Mouse (Mus musculus) olfactory bulb, adult 2 months (tissue): ENCODE data around the gene Wdr4. TPM values are rescaled to one million over a fixed set of nuclear protein-coding genes. Genes with fewer than 3 reads are reported as not detected.

Experiments
- H3K27ac ChIP-seq: fragments of 200-500 bp; 2 replicates; pipeline ENCODE4 v1.5.1; 2012; ENCODE audit warnings: low read depth, low read length; ENCODE audit not compliant: insufficient read depth
- H3K4me1 ChIP-seq: fragments of 200-500 bp; 2 replicates; pipeline ENCODE4 v1.6.1; 2012; ENCODE audit warnings: low read length; ENCODE audit not compliant: control insufficient read depth, insufficient read depth
- H3K4me3 ChIP-seq: fragments of 200-500 bp; 2 replicates; pipeline ENCODE4 v1.5.1; 2012; ENCODE audit warnings: mild to moderate bottlenecking, low read depth, low read length, moderate library complexity; ENCODE audit not compliant: insufficient read depth
- CTCF ChIP-seq: fragments of 200-500 bp; IDR thresholded peaks from 2 replicates; pipeline ENCODE4 v1.5.1; 2012; ENCODE audit warnings: low read depth, mild to moderate bottlenecking, low read length, moderate library complexity; ENCODE audit not compliant: insufficient read depth
- POLR2A ChIP-seq: fragments of 200-500 bp; IDR thresholded peaks from 2 replicates; pipeline ENCODE4 v1.6.1; 2012; ENCODE audit warnings: mild to moderate bottlenecking, low read depth, low read length, moderate library complexity; ENCODE audit not compliant: insufficient read depth
- WGBS: fragments of 180-500 bp; shearing (Covaris S2); methylation state at CpG from one replicate; pipeline ENCODE4 v1.1.7; 2018; 5-methylcytosine and 5-hydroxymethylcytosine counted together
- polyA plus RNA-seq: library from polyadenylated mRNA; stranded (reverse); fragments of >200 nt; gene quantifications from 2 replicates; pipeline ENCODE4 v1.2.4, GENCODE M21; 2012; ENCODE audit warnings: low replicate concordance; ENCODE audit not compliant: missing spikeins, insufficient read depth, insufficient read length

The Wdr4 gene
- polyA plus RNA-seq, 1 experiment: not detected

GRCm38 (mm10) chr17:31445061-31445731 lies 74.6 kb downstream of the Wdr4 start:
- WGBS: 72% methylated on average over 7 of the region's 7 CpGs
- Histone ChIP-seq H3K4me3 (no peak overlapping the region), H3K4me1 (peaks cover 2% of the 10 kb centered on the region; the same call in 1 of the 2 replicates), H3K27ac (no peak overlapping the region)
- TF ChIP-seq CTCF (no peak), POLR2A (no peak)

Other genes with a start within 250 kb of the Wdr4 start
- gene Rsph1, start 242.6 kb downstream of the Wdr4 start, polyA plus RNA-seq: not detected in 2 replicates
- gene Slc37a1, start 233.2 kb downstream of the Wdr4 start, polyA plus RNA-seq: not detected in 2 replicates
- not detected in 2 replicates for gene Pde9a, start 133.8 kb downstream of the Wdr4 start, polyA plus RNA-seq
- not detected in 2 replicates for gene Ndufv3, start 135 bp upstream of the Wdr4 start, polyA plus RNA-seq
- gene Pknox1, start 44.8 kb upstream of the Wdr4 start, polyA plus RNA-seq: 75.7 TPM in 1 of 2 replicates, not detected in the other
- not detected in 2 replicates for gene Cbs, start 117.3 kb upstream of the Wdr4 start, polyA plus RNA-seq
- gene U2af1, start 138.9 kb upstream of the Wdr4 start, polyA plus RNA-seq: 633 TPM in 1 of 2 replicates, not detected in the other
- gene Cryaa, start 157.8 kb upstream of the Wdr4 start, polyA plus RNA-seq: not detected in 2 replicates